Comparison of ENCODE assay signal across 14 mouse cellular contexts in the genomic region with DNA sequence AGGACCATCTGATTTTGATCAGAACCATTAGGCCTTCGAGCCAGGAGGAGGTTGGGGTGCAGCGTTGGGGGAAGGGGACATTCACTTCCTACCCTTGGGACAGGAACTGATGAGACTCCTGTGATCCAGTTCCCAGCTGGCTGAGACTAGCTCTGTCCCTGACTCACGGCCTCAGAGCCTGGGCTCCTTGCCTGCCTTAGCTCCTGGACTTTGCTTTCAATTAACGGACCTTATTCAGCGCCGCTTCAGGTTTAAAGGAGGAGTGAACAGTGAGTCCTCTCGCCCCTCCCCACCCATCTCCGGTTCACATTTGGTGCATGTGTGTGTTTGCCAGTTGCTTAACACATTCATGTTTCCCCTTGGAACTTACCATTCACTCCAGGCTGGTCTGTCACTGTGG. TPM values are rescaled to one million over a fixed set of nuclear protein-coding genes. Genes with fewer than 3 reads are reported as not detected.
DNase-seq lines count a peak whose midpoint lies in the region; TF ChIP-seq lines count a peak whose summit lies in the region.
"Had no signal": no experiment of that assay in that cellular context is flagged by ENCODE, and none has a peak within 500 bp of the region (broad histone marks: within the 10 kb centered on the region; RNA-seq: fewer than 3 reads in every experiment).

No protein-coding gene starts in this region.

- H3K27ac ChIP-seq in testis, adult 2 months (ENCODE audit: control insufficient read depth, insufficient read depth, low read depth, low read length): peak overlapping the region; percentile 1; the same call in 1 of the 2 replicates
- H3K27ac ChIP-seq: neural tube, embryonic 12.5 days had no signal

- no peak for TF ChIP-seq CTCF in testis, adult 2 months (IDR thresholded peaks at IDR 0.05; ENCODE audit: control insufficient read depth, insufficient read depth, insufficient replicate concordance, low read depth, low read length)

- no peak for TF ChIP-seq POLR2A in testis, adult 2 months (IDR thresholded peaks at IDR 0.05; ENCODE audit: control insufficient read depth, low read depth, low read length)

- no peaks in the 10 kb centered on the region for H3K36me3 ChIP-seq in testis, adult 2 months (ENCODE audit: control insufficient read depth, insufficient read depth, low read length)

- DNase-seq in testis, postnatal 10 days (ENCODE audit: low spot score): no peak
- peak; percentile 22 to 24 for DNase-seq in heart, adult 9 months (ENCODE audit: low spot score in 2 of 2)
- DNase-seq in kidney, adult 18-20 months: peak; percentile 61
- DNase-seq in skeletal muscle tissue, adult 2 months (ENCODE audit: low read depth, low spot score): peak; percentile 42
- DNase-seq in right cerebral cortex, postnatal 4 days: no peak
- DNase-seq in natural killer cell, adult 2 months (ENCODE audit: low spot score in 2 of 2): no peak
- DNase-seq in embryo, embryonic 9.5 days (ENCODE audit: extremely low spot score): no peak
- DNase-seq: thymus, postnatal 25 days had no signal

- no peaks in the 10 kb centered on the region for H3K27me3 ChIP-seq in testis, adult 2 months (ENCODE audit: control insufficient read depth, insufficient read depth, low read length)
- H3K27me3 ChIP-seq: neural tube, embryonic 12.5 days had no signal

- no peaks in the 10 kb centered on the region; the same call in 1 of the 2 replicates for H3K4me1 ChIP-seq in testis, adult 2 months (ENCODE audit: control insufficient read depth, insufficient read depth, low read length)

- H3K4me3 ChIP-seq in testis, adult 2 months (ENCODE audit: control insufficient read depth, low read depth, low read length): no peak overlapping the region
- H3K4me3 ChIP-seq: hindbrain, embryonic 10.5 days; neural tube, embryonic 12.5 days had no signal

RNA-seq across cellular contexts. Expression of a gene that starts 53.9 kb away (rescaled TPM):
- polyA plus RNA-seq in testis, adult 2 months (2012; rRNA removed): 248 and 262 TPM in 2 replicates
- polyA plus RNA-seq: forebrain, embryonic 14.5 days; hindbrain, embryonic 10.5 days; liver, embryonic 16.5 days; neural tube, embryonic 12.5 days; small intestine, adult 2 months had no signal

Comparison
In these comparisons a context has a peak if more than half of its experiments do, and no peak if none do; other contexts are left out.
1. DNase-seq: peak in heart, adult 9 months (2 of 2), kidney, adult 18-20 months (single experiment) and skeletal muscle tissue, adult 2 months (single experiment); none in testis, postnatal 10 days (single experiment), right cerebral cortex, postnatal 4 days (single experiment), natural killer cell, adult 2 months (0 of 2) and embryo, embryonic 9.5 days (single experiment).